Mouse (Mus musculus) embryonic facial prominence, embryonic 14.5 days (tissue): ENCODE measurements around the gene Phf21b. TPM values are rescaled to one million over a fixed set of nuclear protein-coding genes. Genes with fewer than 3 reads are reported as not detected.
A peak's percentile ranks its signal among the peaks of the same experiment; 100 is the strongest.

Source experiments
- ATAC-seq: fragments of 200-750 bp; cut with Nextera tagmentation; 2 replicates; pipeline ENCODE4 v1.8.0; 2017; ENCODE audit warnings: low read depth, moderate number of reproducible peaks, moderate TSS enrichment
- DNase-seq: peaks from one replicate; pipeline ENCODE4 v3.0.0-alpha.2; 2015; ENCODE audit warnings: low spot score
- H3K27ac ChIP-seq: fragments of 300-500 bp; sonication (generic); replicated peaks from 2 replicates; pipeline ENCODE4 v1.5.1; 2014; ENCODE audit warnings: low read depth, mild to moderate bottlenecking, low read length, moderate library complexity
- H3K27me3 ChIP-seq: fragments of 300-500 bp; sonication (generic); replicated peaks from 2 replicates; pipeline ENCODE4 v1.6.1; 2014; ENCODE audit warnings: low read length; ENCODE audit not compliant: control insufficient read depth, insufficient read depth
- H3K36me3 ChIP-seq: fragments of 300-500 bp; sonication (generic); 2 replicates; pipeline ENCODE4 v1.6.1; 2014; ENCODE audit warnings: low read length, mixed read lengths; ENCODE audit not compliant: control insufficient read depth, insufficient read depth
- H3K4me1 ChIP-seq: fragments of 300-500 bp; sonication (generic); 2 replicates; pipeline ENCODE4 v1.6.1; 2014; ENCODE audit warnings: antibody characterized with exemption, low read length; ENCODE audit not compliant: control insufficient read depth, insufficient read depth
- H3K4me2 ChIP-seq: fragments of 300-500 bp; sonication (generic); 2 replicates; pipeline ENCODE4 v1.6.1; 2014; ENCODE audit warnings: low read depth, mild to moderate bottlenecking, low read length, moderate library complexity, mixed read lengths
- H3K4me3 ChIP-seq: fragments of 300-500 bp; sonication (generic); 2 replicates; pipeline ENCODE4 v1.5.1; 2014; ENCODE audit warnings: low read depth, mild to moderate bottlenecking, low read length
- H3K9ac ChIP-seq: fragments of 300-500 bp; sonication (generic); 2 replicates; pipeline ENCODE4 v1.6.1; 2014; ENCODE audit warnings: low read depth, mild to moderate bottlenecking, low read length, moderate library complexity, mixed read lengths
- H3K9me3 ChIP-seq: fragments of 300-500 bp; sonication (generic); 2 replicates; pipeline ENCODE4 v1.6.1; 2016; ENCODE audit warnings: low read length; ENCODE audit not compliant: control insufficient read depth
- WGBS: fragments of 180-500 bp; shearing (Covaris S2); extraction: QIAGEN DNeasy Blood & Tissue Kit; methylation state at CpG from one replicate; pipeline ENCODE4 v1.1.7; 2014; 5-methylcytosine and 5-hydroxymethylcytosine counted together
- polyA plus RNA-seq: library from polyadenylated mRNA; unstranded; fragments of >200 nt; fragmentation: Nextera tagmentation; extraction: Ambion mirVana; gene quantifications from 2 replicates; pipeline ENCODE4 v1.2.1, GENCODE M21; 2014

The Phf21b gene
- polyA plus RNA-seq, 1 experiment from 2014 or later, result 0.49 TPM

GRCm38 (mm10) chr15:84812831-84813357 lies 43.0 kb downstream of the Phf21b start:
- Histone ChIP-seq H3K9ac (no peak overlapping the region), H3K36me3 (no peaks in the 10 kb centered on the region), H3K9me3 (no peaks in the 10 kb centered on the region), H3K4me1 (no peaks in the 10 kb centered on the region), H3K4me2 (no peak overlapping the region), H3K27ac (no peak overlapping the region), H3K4me3 (no peak overlapping the region), H3K27me3 (no peaks in the 10 kb centered on the region)
- ATAC-seq, result no peak
- 72% methylated on average over 11 of the region's 11 CpGs for WGBS
- DNase-seq, result no peak

- Histone ChIP-seq H3K36me3 (no peaks in the 10 kb centered on the region), H3K4me2 (no peak overlapping the region), H3K4me3 (no peak overlapping the region), H3K27ac (no peak overlapping the region), H3K4me1 (no peaks in the 10 kb centered on the region), H3K27me3 (no peaks in the 10 kb centered on the region), H3K9me3 (no peaks in the 10 kb centered on the region), H3K9ac (no peak overlapping the region)
- DNase-seq (no peak), ATAC-seq (no peak)
- WGBS, result 77% methylated on average over 5 of the region's 5 CpGs
Observed at GRCm38 (mm10) chr15:84811126-84811525, 44.7 kb downstream of the Phf21b start.

DNA sequence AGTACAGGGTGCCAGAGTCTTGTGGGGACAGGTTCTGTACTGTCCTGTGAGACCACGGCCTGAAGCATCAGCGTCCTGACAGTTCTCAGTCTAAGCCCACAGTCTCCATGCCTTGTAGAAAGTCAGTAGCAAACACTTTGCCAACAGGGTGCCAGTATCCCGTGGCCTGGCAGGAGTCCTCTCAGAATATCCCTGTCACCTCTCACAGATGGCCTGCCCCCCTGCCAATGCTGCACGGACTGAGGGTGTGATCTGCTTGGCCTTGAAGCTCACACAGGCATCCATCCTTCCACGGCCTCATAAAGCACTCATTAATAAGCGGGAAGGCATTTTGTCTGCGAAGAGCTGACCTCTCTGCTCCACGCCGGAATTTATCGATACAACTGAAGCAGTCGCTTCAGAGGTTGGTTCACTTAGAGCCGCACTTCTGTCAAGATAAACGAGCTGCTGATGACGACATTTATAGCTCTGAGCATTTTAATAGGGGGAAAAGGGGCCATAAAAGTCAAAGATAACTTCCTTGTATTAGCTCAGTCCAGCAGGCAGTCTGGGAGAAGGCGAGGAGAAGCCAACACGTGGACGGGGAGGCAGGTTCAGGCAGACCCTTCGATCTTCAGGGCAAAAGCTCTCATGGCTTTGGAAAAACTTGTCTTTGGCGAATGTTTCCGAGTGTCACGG lies 46.4 kb downstream of the Phf21b start:
- Histone ChIP-seq H3K27ac (no peak overlapping the region), H3K9ac (no peak overlapping the region), H3K27me3 (no peaks in the 10 kb centered on the region), H3K4me3 (no peak overlapping the region), H3K36me3 (peaks cover 4% of the 10 kb centered on the region; the same call in 1 of the 2 replicates), H3K4me1 (no peaks in the 10 kb centered on the region), H3K4me2 (no peak overlapping the region), H3K9me3 (no peaks in the 10 kb centered on the region)
- ATAC-seq (no peak), DNase-seq (no peak)
- WGBS, result 78% methylated on average over 21 of the region's 21 CpGs

- H3K27me3 ChIP-seq, result no peaks in the 10 kb centered on the region
- H3K4me2 ChIP-seq, result no peak overlapping the region
- no peak overlapping the region for H3K27ac ChIP-seq
- peaks cover 13% of the 10 kb centered on the region for H3K36me3 ChIP-seq
- H3K4me3 ChIP-seq, result no peak overlapping the region
- no peaks in the 10 kb centered on the region for H3K9me3 ChIP-seq
- 51% methylated on average over 3 of the region's 3 CpGs for WGBS
- no peak overlapping the region for H3K9ac ChIP-seq
- ATAC-seq, result no peak
- H3K4me1 ChIP-seq, result no peaks in the 10 kb centered on the region
- DNase-seq, result peak; percentile 12
Observed at GRCm38 (mm10) chr15:84803685-84804084, 52.2 kb downstream of the Phf21b start.

GRCm38 (mm10) chr15:84800132-84800531 lies 55.7 kb downstream of the Phf21b start:
- no peak overlapping the region for H3K4me3 ChIP-seq
- no peak for DNase-seq
- H3K4me2 ChIP-seq, result no peak overlapping the region
- no peak overlapping the region for H3K27ac ChIP-seq
- ATAC-seq, result no peak
- H3K4me1 ChIP-seq, result no peaks in the 10 kb centered on the region
- peaks cover 27% of the 10 kb centered on the region for H3K36me3 ChIP-seq
- 91% methylated on average over 5 of the region's 5 CpGs for WGBS
- H3K9me3 ChIP-seq, result no peaks in the 10 kb centered on the region
- no peak overlapping the region for H3K9ac ChIP-seq
- no peaks in the 10 kb centered on the region for H3K27me3 ChIP-seq

- H3K36me3 ChIP-seq, result peaks cover 14% of the 10 kb centered on the region
- WGBS, result 66% methylated on average over 5 of the region's 5 CpGs
- no peaks in the 10 kb centered on the region for H3K27me3 ChIP-seq
- H3K4me3 ChIP-seq, result no peak overlapping the region
- no peaks in the 10 kb centered on the region for H3K9me3 ChIP-seq
- no peak for DNase-seq
- ATAC-seq, result no peak
- no peaks in the 10 kb centered on the region for H3K4me1 ChIP-seq
- no peak overlapping the region for H3K9ac ChIP-seq
- H3K27ac ChIP-seq, result no peak overlapping the region
- no peak overlapping the region for H3K4me2 ChIP-seq
Observed at GRCm38 (mm10) chr15:84793649-84794048, 62.2 kb downstream of the Phf21b start.

DNA sequence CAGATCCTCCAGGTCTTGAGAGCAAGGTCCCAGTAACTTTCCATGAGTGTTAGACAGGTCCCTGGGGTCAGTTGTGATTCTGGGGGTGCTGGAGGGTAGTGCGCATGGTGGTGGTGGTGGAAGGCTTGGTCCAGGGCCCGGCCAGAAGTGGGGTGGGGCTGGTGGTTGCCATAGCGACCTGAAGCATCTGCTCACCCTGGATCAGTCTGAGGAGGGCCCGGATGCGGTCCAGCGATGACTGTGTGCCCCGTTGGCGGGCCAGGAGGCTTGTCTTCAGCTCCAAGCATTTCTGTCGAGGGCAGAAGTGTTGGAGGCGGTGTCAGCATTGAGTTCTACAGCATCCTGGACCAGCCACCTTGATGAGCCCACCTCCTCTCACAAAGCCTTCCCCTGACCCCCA lies 68.7 kb downstream of the Phf21b start:
- no peak overlapping the region for H3K27ac ChIP-seq
- DNase-seq (no peak), ATAC-seq (no peak)
- H3K4me2 ChIP-seq, result no peak overlapping the region
- H3K9me3 ChIP-seq, result no peaks in the 10 kb centered on the region
- H3K4me1 ChIP-seq, result no peaks in the 10 kb centered on the region
- 89% methylated on average over 10 of the region's 10 CpGs for WGBS
- H3K36me3 ChIP-seq, result no peaks in the 10 kb centered on the region
- no peaks in the 10 kb centered on the region for H3K27me3 ChIP-seq
- no peak overlapping the region for H3K9ac ChIP-seq
- no peak overlapping the region for H3K4me3 ChIP-seq

DNA sequence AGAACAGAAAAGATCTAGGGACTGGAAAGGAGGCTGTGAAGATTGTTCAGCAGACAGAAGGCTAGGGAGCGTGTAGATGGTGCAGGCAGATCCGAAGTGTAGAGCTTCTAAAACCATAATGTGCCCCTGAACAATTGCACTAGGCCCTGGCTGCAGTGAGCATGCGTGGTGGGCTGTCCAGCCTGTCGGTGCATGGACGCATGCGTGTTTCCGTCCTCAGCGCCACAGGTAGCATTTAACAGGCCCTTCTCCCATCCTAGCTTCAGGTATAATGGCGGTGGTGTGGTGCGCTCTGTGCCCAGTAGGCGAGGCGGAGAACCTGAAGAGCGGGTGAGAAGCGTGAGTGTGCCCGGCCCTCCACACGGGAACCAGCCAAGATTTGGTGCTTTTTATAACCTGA lies 71.0 kb downstream of the Phf21b start:
- Histone ChIP-seq H3K4me1 (no peaks in the 10 kb centered on the region; the same call in 1 of the 2 replicates), H3K36me3 (no peaks in the 10 kb centered on the region), H3K9ac (no peak overlapping the region), H3K4me3 (no peak overlapping the region), H3K9me3 (no peaks in the 10 kb centered on the region), H3K4me2 (no peak overlapping the region), H3K27me3 (no peaks in the 10 kb centered on the region), H3K27ac (no peak overlapping the region)
- DNase-seq (no peak), ATAC-seq (no peak)
- 95% methylated on average over 16 of the region's 16 CpGs for WGBS

DNA sequence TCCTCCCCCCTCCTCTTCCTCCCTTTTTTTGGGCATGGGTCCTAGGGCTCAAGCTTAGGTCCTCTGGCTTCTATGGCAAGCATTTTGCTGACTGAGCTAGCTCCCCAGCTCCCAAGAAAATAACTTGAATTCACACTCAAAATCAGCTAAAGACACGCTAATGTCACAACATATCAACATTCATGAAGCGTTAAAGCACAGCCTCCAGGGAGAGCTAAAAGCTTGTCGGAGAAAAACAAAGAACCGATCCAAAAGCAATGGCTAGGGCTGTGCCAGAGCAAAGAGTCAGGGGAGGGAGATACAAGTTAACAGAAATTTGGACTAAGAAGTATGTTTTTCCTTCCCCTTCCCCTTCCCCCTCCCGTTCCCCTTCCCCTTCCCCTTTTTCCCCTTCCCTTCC lies 77.3 kb downstream of the Phf21b start:
- 42% methylated on average over 5 of the region's 5 CpGs for WGBS
- Histone ChIP-seq H3K9ac (no peak overlapping the region), H3K4me3 (no peak overlapping the region), H3K9me3 (no peaks in the 10 kb centered on the region), H3K4me2 (no peak overlapping the region), H3K27ac (no peak overlapping the region), H3K36me3 (no peaks in the 10 kb centered on the region), H3K4me1 (peaks cover 13% of the 10 kb centered on the region; the same call in 1 of the 2 replicates), H3K27me3 (no peaks in the 10 kb centered on the region)
- no peak for ATAC-seq
- peak; percentile 51 for DNase-seq
